Mouse (Mus musculus) heart, adult 10 weeks (tissue): ENCODE measurements around the gene Cd79b. TPM values are rescaled to one million over a fixed set of nuclear protein-coding genes. Genes with fewer than 3 reads are reported as not detected.

Source experiments
- polyA plus RNA-seq: library from polyadenylated mRNA; stranded (reverse); fragments of 350-450 nt; fragmentation: Illumina TruSeq; extraction: RNeasy Lipid Tissue Mini Kit (QIAGEN cat#74804); gene quantifications from one replicate; pipeline ENCODE4 v1.2.3, GENCODE M21; 2014; ENCODE audit warnings: low read depth, low replicate concordance

The Cd79b gene
- polyA plus RNA-seq, result 1.9 TPM

DNA sequence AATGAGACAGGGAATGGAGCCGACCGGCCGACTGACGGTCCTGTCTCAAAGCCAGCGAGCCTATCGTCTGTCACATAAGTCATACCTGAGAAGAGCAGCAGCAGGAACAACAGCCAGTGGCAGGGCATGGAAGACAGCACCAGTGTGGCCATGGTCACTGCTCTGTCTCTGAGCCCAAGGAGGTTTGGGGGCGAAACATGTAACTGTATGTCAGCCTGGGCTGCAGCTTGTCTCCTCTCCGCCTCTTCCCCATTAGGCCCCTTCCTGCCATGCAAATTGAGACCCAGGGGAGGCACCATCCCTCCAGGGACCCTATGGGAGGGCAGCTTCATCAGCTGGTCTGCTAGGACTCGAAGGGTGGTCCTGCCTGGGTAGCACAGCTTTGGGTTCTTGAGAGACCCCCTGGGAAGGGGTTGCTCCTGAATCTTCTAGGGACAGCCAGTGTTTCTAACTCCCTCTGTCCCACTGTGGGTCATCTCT is at the start of gene Cd79b:
TSS of gene Cd79b (minus strand) at position 430 of the 480 bp plus-strand sequence.

GRCm38 (mm10) chr11:106353188-106353587 is 38.6 kb upstream of the Cd79b start, which contains the start of gene Scn4a:
Scn4a (minus strand) TSS chr11:106353288.

DNA sequence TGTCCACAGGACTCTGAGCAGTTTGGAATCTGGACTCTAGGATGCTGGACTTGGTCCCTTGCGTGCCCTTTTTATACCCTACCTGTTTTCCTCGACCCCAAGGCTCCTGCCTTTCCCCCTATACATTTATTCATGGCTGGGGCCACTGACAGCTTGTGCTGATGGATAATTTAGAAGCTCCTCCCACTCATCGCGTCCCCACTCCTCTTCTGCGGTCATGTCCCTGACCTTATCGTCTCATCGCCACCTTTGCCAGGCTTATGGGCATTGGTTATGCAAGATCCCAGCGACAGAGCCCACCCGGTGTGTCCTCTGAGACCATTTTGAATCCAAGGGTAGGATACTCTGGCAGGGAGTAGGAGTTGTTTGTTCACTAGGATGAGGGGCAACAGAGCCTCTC is 12.8 kb downstream of the Cd79b start, which contains the start of gene Gh:
TSS of gene Gh (minus strand) at position 101 of the 400 bp plus-strand sequence.

DNA sequence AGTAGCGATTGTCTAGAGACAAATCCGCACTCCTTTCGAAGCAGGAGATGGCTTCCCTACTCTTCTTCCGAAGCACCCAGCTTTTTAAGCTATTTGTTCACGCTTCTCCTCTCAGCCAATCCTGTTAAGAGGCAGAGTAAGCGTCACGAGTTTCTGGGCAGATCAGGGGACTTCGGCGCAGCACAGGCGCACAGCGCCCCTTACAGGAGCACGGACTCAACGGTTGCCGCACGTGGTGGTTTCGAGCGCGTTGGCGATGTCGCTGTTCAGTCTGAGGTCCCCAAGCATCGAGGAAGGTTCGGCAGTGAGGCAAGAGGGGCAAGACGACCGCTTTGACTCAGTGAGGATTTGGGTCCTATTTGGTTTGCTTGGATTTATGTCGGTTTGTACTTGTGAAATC is 38.1 kb downstream of the Cd79b start, which contains the start of gene Tcam1:
TSS of gene Tcam1 (plus strand) at position 219 of the 400 bp plus-strand sequence.

GRCm38 (mm10) chr11:106272644-106273310 is 41.8 kb downstream of the Cd79b start, which contains the start of gene Smarcd2:
Smarcd2 (minus strand) TSS chr11:106272972.

Other genes starting within 250 kb of the Cd79b start
- gene Taco1, start 248.7 kb downstream of the Cd79b start, polyA plus RNA-seq, result 61.1 TPM
- gene Map3k3, start 230.1 kb downstream of the Cd79b start, polyA plus RNA-seq, result 33.8 TPM
- not detected for gene Gm10840, start 153.9 kb downstream of the Cd79b start, polyA plus RNA-seq
- 4.6 TPM for gene Limd2, start 153.9 kb downstream of the Cd79b start, polyA plus RNA-seq
- gene Strada, start 112.6 kb downstream of the Cd79b start, polyA plus RNA-seq, result 10.7 TPM
- gene Ccdc47, start 98.4 kb downstream of the Cd79b start, polyA plus RNA-seq, result 116 TPM
- gene Ddx42, start 97.8 kb downstream of the Cd79b start, polyA plus RNA-seq, result 28.4 TPM
- gene Ftsj3, start 58.7 kb downstream of the Cd79b start, polyA plus RNA-seq, result 29.6 TPM
- 140 TPM for gene Psmc5, start 58.6 kb downstream of the Cd79b start, polyA plus RNA-seq
- gene Smarcd2, start 41.8 kb downstream of the Cd79b start, polyA plus RNA-seq, result 18.9 TPM
- gene Tcam1, start 38.1 kb downstream of the Cd79b start, polyA plus RNA-seq, result not detected
- not detected for gene Gh, start 12.9 kb downstream of the Cd79b start, polyA plus RNA-seq
- 19.6 TPM for gene Scn4a, start 38.5 kb upstream of the Cd79b start, polyA plus RNA-seq
- gene Prr29, start 50.7 kb upstream of the Cd79b start, polyA plus RNA-seq, result 1.9 TPM
- gene Icam2, start 73.3 kb upstream of the Cd79b start, polyA plus RNA-seq, result 33.8 TPM
- gene Ern1, start 173.1 kb upstream of the Cd79b start, polyA plus RNA-seq, result 7.5 TPM